Mouse (Mus musculus) heart, embryonic 12.5 days (tissue): ENCODE data around the gene Birc6. TPM values are rescaled to one million over a fixed set of nuclear protein-coding genes. Genes with fewer than 3 reads are reported as not detected.

Source experiments
- ATAC-seq: fragments of 200-750 bp; cut with Nextera tagmentation; 2 replicates; pipeline ENCODE4 v1.8.0; 2017; ENCODE audit warnings: moderate TSS enrichment, moderate library complexity; ENCODE audit not compliant: insufficient number of reproducible peaks, low FRiP score
- H3K27ac ChIP-seq: fragments of 300-500 bp; sonication (generic); 2 replicates; pipeline ENCODE4 v1.5.1; 2016; ENCODE audit warnings: mild to moderate bottlenecking, moderate library complexity; ENCODE audit not compliant: poor library complexity, severe bottlenecking
- H3K27me3 ChIP-seq: fragments of 300-500 bp; sonication (generic); replicated peaks from 2 replicates; pipeline ENCODE4 v1.6.1; 2016; ENCODE audit warnings: mild to moderate bottlenecking, moderate library complexity
- H3K36me3 ChIP-seq: fragments of 300-500 bp; sonication (generic); 2 replicates; pipeline ENCODE4 v1.6.1; 2016; ENCODE audit warnings: mild to moderate bottlenecking, moderate library complexity
- H3K4me1 ChIP-seq: fragments of 300-500 bp; sonication (generic); replicated peaks from 2 replicates; pipeline ENCODE4 v1.6.1; 2016; ENCODE audit warnings: mild to moderate bottlenecking
- H3K4me2 ChIP-seq: fragments of 300-500 bp; sonication (generic); 2 replicates; pipeline ENCODE4 v1.6.1; 2016; ENCODE audit warnings: mild to moderate bottlenecking, moderate library complexity
- H3K4me3 ChIP-seq: fragments of 300-500 bp; sonication (generic); 2 replicates; pipeline ENCODE4 v1.5.1; 2016; ENCODE audit warnings: mild to moderate bottlenecking
- H3K9ac ChIP-seq: fragments of 300-500 bp; sonication (generic); 2 replicates; pipeline ENCODE4 v1.6.1; 2016; ENCODE audit warnings: mild to moderate bottlenecking, moderate library complexity
- H3K9me3 ChIP-seq: fragments of 300-500 bp; sonication (generic); replicated peaks from 2 replicates; pipeline ENCODE4 v1.6.1; 2016; ENCODE audit warnings: mild to moderate bottlenecking, moderate library complexity
- WGBS: fragments of 180-500 bp; shearing (Covaris S2); methylation state at CpG from one replicate; pipeline ENCODE4 v1.1.7; 2016; 5-methylcytosine and 5-hydroxymethylcytosine counted together
- polyA plus RNA-seq: library from polyadenylated mRNA; unstranded; fragments of >200 nt; fragmentation: Nextera tagmentation; extraction: Ambion mirVana; gene quantifications from 2 replicates; pipeline ENCODE4 v1.2.1, GENCODE M21; 2016

Birc6 gene
- polyA plus RNA-seq, 1 experiment from 2014 or later: 76.3 TPM

- H3K36me3 ChIP-seq: no peaks in the 10 kb centered on the region
- ATAC-seq: no peak
- H3K27me3 ChIP-seq: no peaks in the 10 kb centered on the region
- 79% methylated on average over 8 of the region's 8 CpGs for WGBS
- H3K27ac ChIP-seq: no peak overlapping the region
- no peak overlapping the region for H3K9ac ChIP-seq
- H3K4me2 ChIP-seq: no peak overlapping the region
- H3K4me3 ChIP-seq: no peak overlapping the region
- no peaks in the 10 kb centered on the region for H3K9me3 ChIP-seq
- H3K4me1 ChIP-seq: peaks cover 5% of the 10 kb centered on the region
These were observed 5.0 kb upstream of the Birc6 start for GRCm38 (mm10) chr17:74522797-74523723.

GRCm38 (mm10) chr17:74526117-74526516 is 2.0 kb upstream of the Birc6 start:
- no peak for ATAC-seq
- 83% methylated on average over 2 of the region's 2 CpGs for WGBS
- Histone ChIP-seq H3K4me1 (peaks cover 15% of the 10 kb centered on the region), H3K36me3 (no peaks in the 10 kb centered on the region), H3K9me3 (no peaks in the 10 kb centered on the region), H3K9ac (no peak overlapping the region), H3K27me3 (no peaks in the 10 kb centered on the region), H3K4me3 (no peak overlapping the region), H3K27ac (no peak overlapping the region), H3K4me2 (no peak overlapping the region)

GRCm38 (mm10) chr17:74526806-74527653 is 1.1 kb upstream of the Birc6 start:
- H3K27me3 ChIP-seq: no peaks in the 10 kb centered on the region
- no peaks in the 10 kb centered on the region for H3K36me3 ChIP-seq
- no peaks in the 10 kb centered on the region for H3K9me3 ChIP-seq
- H3K4me2 ChIP-seq: peak overlapping the region; percentile 79
- H3K27ac ChIP-seq: peak overlapping the region; percentile 98
- ATAC-seq: no peak
- H3K4me1 ChIP-seq: peaks cover 15% of the 10 kb centered on the region
- H3K9ac ChIP-seq: peak overlapping the region; percentile 81
- peak overlapping the region; percentile 84 for H3K4me3 ChIP-seq
- 84% methylated on average over 9 of the region's 9 CpGs for WGBS

- H3K4me1 ChIP-seq: peaks cover 15% of the 10 kb centered on the region
- peak overlapping the region; percentile 79 for H3K4me2 ChIP-seq
- under 1% methylated on average over 71 of the region's 72 CpGs for WGBS
- no peaks in the 10 kb centered on the region for H3K27me3 ChIP-seq
- peak overlapping the region; percentile 92 for H3K9ac ChIP-seq
- peak overlapping the region; percentile 84 for H3K4me3 ChIP-seq
- no peaks in the 10 kb centered on the region for H3K36me3 ChIP-seq
- no peaks in the 10 kb centered on the region for H3K9me3 ChIP-seq
- H3K27ac ChIP-seq: peak overlapping the region; percentile 98
- ATAC-seq: peak; percentile 63
These were observed 795 bp downstream of the Birc6 start for GRCm38 (mm10) chr17:74528648-74529532.

- H3K4me1 ChIP-seq: peaks cover 15% of the 10 kb centered on the region
- no peaks in the 10 kb centered on the region for H3K36me3 ChIP-seq
- peak overlapping the region; percentile 79 for H3K4me2 ChIP-seq
- peak overlapping the region; percentile 84 for H3K4me3 ChIP-seq
- WGBS: 13% methylated on average over 3 of the region's 3 CpGs
- 0 out of 2 replicates have a peak overlapping the region, but pooled peaks have one; percentile 98 for H3K27ac ChIP-seq
- H3K9ac ChIP-seq: peak overlapping the region; percentile 92
- ATAC-seq: no peak
- H3K9me3 ChIP-seq: no peaks in the 10 kb centered on the region
- H3K27me3 ChIP-seq: no peaks in the 10 kb centered on the region
These were observed 1.4 kb downstream of the Birc6 start for GRCm38 (mm10) chr17:74529533-74529824.

- no peaks in the 10 kb centered on the region for H3K27me3 ChIP-seq
- WGBS: 97% methylated on average over 4 of the region's 4 CpGs
These were observed 6.9 kb downstream of the Birc6 start for GRCm38 (mm10) chr17:74534971-74535370.

GRCm38 (mm10) chr17:74537526-74537925 is 9.4 kb downstream of the Birc6 start:
- Histone ChIP-seq H3K9ac (no peak overlapping the region), H3K4me1 (peaks cover 2% of the 10 kb centered on the region; the same call in 1 of the 2 replicates), H3K27me3 (no peaks in the 10 kb centered on the region), H3K9me3 (no peaks in the 10 kb centered on the region), H3K27ac (no peak overlapping the region), H3K36me3 (no peaks in the 10 kb centered on the region; the same call in 1 of the 2 replicates), H3K4me3 (no peak overlapping the region), H3K4me2 (no peak overlapping the region)
- 68% methylated on average over 1 of the region's 1 CpGs for WGBS
- ATAC-seq: no peak

More at GRCm38 (mm10) chr17:74534971-74535370, 6.9 kb downstream of the Birc6 start:
- Histone ChIP-seq H3K9me3 (no peaks in the 10 kb centered on the region), H3K27ac (no peak overlapping the region), H3K36me3 (no peaks in the 10 kb centered on the region), H3K4me1 (peaks cover 10% of the 10 kb centered on the region), H3K9ac (no peak overlapping the region), H3K4me2 (no peak overlapping the region), H3K4me3 (no peak overlapping the region)
- no peak for ATAC-seq

- Histone ChIP-seq H3K27me3 (no peaks in the 10 kb centered on the region), H3K27ac (peak overlapping the region; percentile 70), H3K9me3 (no peaks in the 10 kb centered on the region), H3K4me2 (peak overlapping the region; percentile 14; the same call in 1 of the 2 replicates), H3K4me3 (no peak overlapping the region), H3K9ac (no peak overlapping the region), H3K36me3 (peaks cover 27% of the 10 kb centered on the region), H3K4me1 (0 out of 2 replicates have a peak, but pooled peaks cover 5% of the 10 kb centered on the region)
- WGBS: 79% methylated on average over 2 of the region's 2 CpGs
- no peak for ATAC-seq
These were observed 15.5 kb downstream of the Birc6 start for GRCm38 (mm10) chr17:74543615-74544014.

GRCm38 (mm10) chr17:74554118-74554517 is 26.0 kb downstream of the Birc6 start:
- Histone ChIP-seq H3K27ac (no peak overlapping the region), H3K4me3 (no peak overlapping the region), H3K27me3 (no peaks in the 10 kb centered on the region), H3K36me3 (peaks cover 32% of the 10 kb centered on the region), H3K9ac (no peak overlapping the region), H3K9me3 (no peaks in the 10 kb centered on the region), H3K4me1 (no peaks in the 10 kb centered on the region), H3K4me2 (no peak overlapping the region)
- no peak for ATAC-seq
- WGBS: 48% methylated on average over 5 of the region's 5 CpGs

- Histone ChIP-seq H3K36me3 (peaks cover 39% of the 10 kb centered on the region), H3K4me2 (no peak overlapping the region), H3K27ac (no peak overlapping the region), H3K9ac (no peak overlapping the region), H3K27me3 (no peaks in the 10 kb centered on the region), H3K4me3 (no peak overlapping the region), H3K9me3 (no peaks in the 10 kb centered on the region), H3K4me1 (no peaks in the 10 kb centered on the region)
- 93% methylated on average over 11 of the region's 11 CpGs for WGBS
- no peak for ATAC-seq
These were observed 31.8 kb downstream of the Birc6 start for GRCm38 (mm10) chr17:74559891-74560290.
